Mouse (Mus musculus): ENCODE data around the gene Abhd15. TPM values are rescaled to one million over a fixed set of nuclear protein-coding genes. Genes with fewer than 3 reads are reported as not detected.
A peak's percentile ranks its signal among the peaks of the same experiment; 100 is the strongest.

The Abhd15 gene
- polyA plus RNA-seq, 1 experiment from 2014 or later, result 2.4 TPM

- 87% methylated on average over 3 of the region's 3 CpGs for WGBS
- Histone ChIP-seq H3K4me3 (ENCODE audit: low read depth, low read length) (no peak overlapping the region), H3K36me3 (ENCODE audit: control insufficient read depth, insufficient read depth, low read length) (no peaks in the 10 kb centered on the region), H3K9me3 (replicated peaks; ENCODE audit: control insufficient read depth, low read length, poor library complexity, severe bottlenecking) (no peaks in the 10 kb centered on the region), H3K4me1 (ENCODE audit: control insufficient read depth, insufficient read depth, low read length) (peaks cover 35% of the 10 kb centered on the region), H3K9ac (ENCODE audit: low read depth, low read length) (no peak overlapping the region), H3K4me2 (ENCODE audit: low read length) (no peak overlapping the region), H3K27ac (ENCODE audit: low read length) (no peak overlapping the region), H3K27me3 (ENCODE audit: control insufficient read depth, insufficient read depth, low read depth, low read length) (no peaks in the 10 kb centered on the region)
- ATAC-seq, result no peak
Measured at GRCm38 (mm10) chr11:77483043-77483442, 31.9 kb upstream of the Abhd15 start.

- WGBS, result 78% methylated on average over 11 of the region's 11 CpGs
- Histone ChIP-seq H3K9me3 (replicated peaks; ENCODE audit: control insufficient read depth, low read length, poor library complexity, severe bottlenecking) (no peaks in the 10 kb centered on the region), H3K4me3 (ENCODE audit: low read depth, low read length) (no peak overlapping the region), H3K27me3 (ENCODE audit: control insufficient read depth, insufficient read depth, low read depth, low read length) (no peaks in the 10 kb centered on the region), H3K36me3 (ENCODE audit: control insufficient read depth, insufficient read depth, low read length) (no peaks in the 10 kb centered on the region), H3K9ac (ENCODE audit: low read depth, low read length) (no peak overlapping the region), H3K4me2 (ENCODE audit: low read length) (no peak overlapping the region), H3K27ac (ENCODE audit: low read length) (no peak overlapping the region), H3K4me1 (ENCODE audit: control insufficient read depth, insufficient read depth, low read length) (peaks cover 41% of the 10 kb centered on the region)
- ATAC-seq, result no peak
Measured at GRCm38 (mm10) chr11:77483510-77484255, 31.2 kb upstream of the Abhd15 start.

DNA sequence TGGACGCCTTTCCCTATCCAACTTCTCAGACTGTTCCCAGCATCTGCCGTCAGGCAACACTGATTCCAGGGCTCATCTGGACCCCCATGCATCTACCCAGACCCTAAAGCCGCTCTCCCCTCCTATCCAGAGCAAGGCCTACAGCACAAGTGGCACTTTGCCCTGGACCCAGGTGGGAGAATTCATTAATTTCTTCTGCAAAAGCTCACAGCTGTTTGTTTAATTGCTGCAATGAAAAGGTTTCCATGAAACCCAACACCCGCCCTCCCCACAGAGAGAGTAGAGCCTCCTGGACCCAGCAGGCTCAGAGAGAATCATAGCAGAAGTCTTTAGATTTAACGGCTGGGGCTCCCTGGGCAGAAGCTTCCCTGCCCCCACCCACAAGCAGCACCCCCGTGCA is 29.7 kb upstream of the Abhd15 start:
- Histone ChIP-seq H3K4me3 (ENCODE audit: low read depth, low read length) (no peak overlapping the region), H3K9ac (ENCODE audit: low read depth, low read length) (no peak overlapping the region), H3K9me3 (replicated peaks; ENCODE audit: control insufficient read depth, low read length, poor library complexity, severe bottlenecking) (no peaks in the 10 kb centered on the region), H3K4me2 (ENCODE audit: low read length) (no peak overlapping the region), H3K27me3 (ENCODE audit: control insufficient read depth, insufficient read depth, low read depth, low read length) (no peaks in the 10 kb centered on the region), H3K36me3 (ENCODE audit: control insufficient read depth, insufficient read depth, low read length) (no peaks in the 10 kb centered on the region), H3K27ac (ENCODE audit: low read length) (no peak overlapping the region), H3K4me1 (ENCODE audit: control insufficient read depth, insufficient read depth, low read length) (peaks cover 44% of the 10 kb centered on the region)
- 41% methylated on average over 6 of the region's 6 CpGs for WGBS
- ATAC-seq, result no peak

GRCm38 (mm10) chr11:77486798-77487197 is 28.1 kb upstream of the Abhd15 start:
- Histone ChIP-seq H3K36me3 (ENCODE audit: control insufficient read depth, insufficient read depth, low read length) (no peaks in the 10 kb centered on the region), H3K4me2 (ENCODE audit: low read length) (peak overlapping the region; percentile 94), H3K4me3 (ENCODE audit: low read depth, low read length) (peak overlapping the region; percentile 11), H3K4me1 (ENCODE audit: control insufficient read depth, insufficient read depth, low read length) (peaks cover 57% of the 10 kb centered on the region), H3K9me3 (replicated peaks; ENCODE audit: control insufficient read depth, low read length, poor library complexity, severe bottlenecking) (no peaks in the 10 kb centered on the region), H3K9ac (ENCODE audit: low read depth, low read length) (peak overlapping the region; percentile 33), H3K27ac (ENCODE audit: low read length) (peak overlapping the region; percentile 12; the same call in 1 of the 2 replicates), H3K27me3 (ENCODE audit: control insufficient read depth, insufficient read depth, low read depth, low read length) (no peaks in the 10 kb centered on the region)
- 43% methylated on average over 5 of the region's 5 CpGs for WGBS
- ATAC-seq, result no peak

DNA sequence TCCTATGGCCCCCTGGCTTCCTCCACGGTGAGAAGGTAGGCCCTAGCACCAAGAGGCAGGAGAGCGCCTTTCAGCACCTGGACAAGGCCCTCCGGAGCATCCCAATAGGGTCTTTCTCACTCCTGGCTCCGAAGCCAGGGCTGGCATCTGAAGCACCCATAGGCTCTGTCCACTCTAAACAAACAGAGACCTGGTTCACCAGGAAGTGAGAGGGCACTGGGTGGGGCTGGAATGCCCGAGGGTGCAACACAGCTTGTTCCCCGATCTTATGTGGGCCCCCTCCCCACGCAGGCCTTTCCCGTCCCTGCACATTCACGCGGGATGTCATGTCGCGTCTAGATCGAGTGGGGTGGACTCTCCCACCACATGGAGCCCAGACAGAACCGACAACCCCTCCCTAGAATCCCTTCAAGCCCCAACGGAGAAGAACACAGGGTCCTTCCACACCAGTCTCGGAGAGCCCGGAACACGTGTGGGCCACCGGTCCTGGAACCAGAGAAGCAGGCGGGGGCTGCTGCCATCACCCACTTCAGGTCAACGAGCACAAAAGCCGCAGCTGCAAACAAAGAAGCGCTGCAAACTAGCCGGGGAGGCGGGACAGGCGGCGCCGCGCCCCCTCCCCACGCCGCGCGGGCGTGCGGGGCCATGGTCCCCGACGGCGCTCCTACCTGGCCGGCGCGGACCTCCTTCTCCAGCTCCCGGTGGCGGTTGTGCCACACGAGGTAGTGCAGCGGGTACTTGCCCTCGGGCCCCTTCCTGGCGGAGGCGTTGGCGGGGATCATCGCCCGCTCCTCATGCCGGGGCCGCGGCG is 25.9 kb upstream of the Abhd15 start:
- H3K27me3 ChIP-seq (ENCODE audit: control insufficient read depth, insufficient read depth, low read depth, low read length), result no peaks in the 10 kb centered on the region
- 2% methylated on average over 39 of the region's 55 CpGs for WGBS
- ATAC-seq, result no peak

DNA sequence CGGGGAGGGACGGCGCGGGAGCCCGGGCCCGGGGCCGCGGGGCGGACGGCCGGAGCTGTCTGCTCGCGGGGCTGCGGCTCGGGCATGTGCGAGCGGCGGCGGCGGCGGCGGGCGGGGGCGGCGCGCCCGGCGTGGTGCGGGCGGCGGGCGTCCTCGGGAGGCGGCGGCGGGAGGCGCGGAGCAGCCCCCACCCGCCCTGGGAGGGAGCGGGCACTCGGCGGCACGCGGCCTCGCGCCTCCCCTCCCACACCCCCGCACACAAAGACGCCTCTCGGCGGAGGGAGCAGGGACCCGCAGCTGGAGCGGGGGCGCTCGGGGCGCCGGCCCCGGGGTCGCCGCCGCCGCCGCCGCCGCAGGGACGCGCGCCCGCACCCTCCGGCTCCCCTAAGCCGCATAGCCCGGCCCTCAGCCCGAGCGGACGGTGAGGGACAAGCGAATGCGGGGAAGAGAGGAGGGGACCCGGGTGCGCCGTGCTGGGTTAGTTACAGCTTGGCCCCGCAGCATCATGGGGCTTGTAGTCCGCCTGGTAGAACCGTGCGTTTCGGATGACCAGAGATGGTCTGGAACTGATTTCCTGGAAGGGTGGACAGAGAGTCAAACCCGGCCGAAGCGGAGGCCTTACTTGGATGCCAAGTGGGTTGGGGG is 25.2 kb upstream of the Abhd15 start, which contains the start of gene Ankrd13b:
Ankrd13b (minus strand) TSS at position 88 of the 645 bp plus-strand sequence.
- H3K4me2 ChIP-seq (ENCODE audit: low read length), result peak within 1 kb of the TSS; percentile 94
- no peaks in the 10 kb centered on the region for H3K9me3 ChIP-seq (replicated peaks; ENCODE audit: control insufficient read depth, low read length, poor library complexity, severe bottlenecking)
- peaks cover 69% of the 10 kb centered on the region for H3K4me1 ChIP-seq (ENCODE audit: control insufficient read depth, insufficient read depth, low read length)
- WGBS, result under 1% methylated on average over 47 of the region's 87 CpGs
- no peaks in the 10 kb centered on the region for H3K27me3 ChIP-seq (ENCODE audit: control insufficient read depth, insufficient read depth, low read depth, low read length)
- peak within 1 kb of the TSS; percentile 92 for H3K27ac ChIP-seq (ENCODE audit: low read length)
- ATAC-seq, result peak; percentile 64
- peak within 1 kb of the TSS; percentile 91 for H3K4me3 ChIP-seq (ENCODE audit: low read depth, low read length)
- peak within 1 kb of the TSS; percentile 91 for H3K9ac ChIP-seq (ENCODE audit: low read depth, low read length)
- H3K36me3 ChIP-seq (ENCODE audit: control insufficient read depth, insufficient read depth, low read length), result no peaks in the 10 kb centered on the region

More for the DNA sequence above, 25.9 kb upstream of the Abhd15 start:
- Histone ChIP-seq H3K4me1 (ENCODE audit: control insufficient read depth, insufficient read depth, low read length) (peaks cover 64% of the 10 kb centered on the region), H3K4me2 (ENCODE audit: low read length) (peak overlapping the region; percentile 94), H3K4me3 (ENCODE audit: low read depth, low read length) (peak overlapping the region; percentile 91), H3K9ac (ENCODE audit: low read depth, low read length) (peak overlapping the region; percentile 91), H3K36me3 (ENCODE audit: control insufficient read depth, insufficient read depth, low read length) (no peaks in the 10 kb centered on the region), H3K9me3 (replicated peaks; ENCODE audit: control insufficient read depth, low read length, poor library complexity, severe bottlenecking) (no peaks in the 10 kb centered on the region), H3K27ac (ENCODE audit: low read length) (peak overlapping the region; percentile 92)

- H3K27me3 ChIP-seq (ENCODE audit: control insufficient read depth, insufficient read depth, low read depth, low read length), result no peaks in the 10 kb centered on the region
- H3K4me3 ChIP-seq (ENCODE audit: low read depth, low read length), result peak overlapping the region; percentile 91
- peak overlapping the region; percentile 92 for H3K27ac ChIP-seq (ENCODE audit: low read length)
- no peaks in the 10 kb centered on the region for H3K36me3 ChIP-seq (ENCODE audit: control insufficient read depth, insufficient read depth, low read length)
- ATAC-seq, result no peak
- H3K4me1 ChIP-seq (ENCODE audit: control insufficient read depth, insufficient read depth, low read length), result peaks cover 71% of the 10 kb centered on the region
- H3K9ac ChIP-seq (ENCODE audit: low read depth, low read length), result peak overlapping the region; percentile 91
- H3K9me3 ChIP-seq (replicated peaks; ENCODE audit: control insufficient read depth, low read length, poor library complexity, severe bottlenecking), result no peaks in the 10 kb centered on the region
- peak overlapping the region; percentile 94 for H3K4me2 ChIP-seq (ENCODE audit: low read length)
- WGBS, result 69% methylated on average over 6 of the region's 6 CpGs
Measured at GRCm38 (mm10) chr11:77490451-77490850, 24.5 kb upstream of the Abhd15 start.

DNA sequence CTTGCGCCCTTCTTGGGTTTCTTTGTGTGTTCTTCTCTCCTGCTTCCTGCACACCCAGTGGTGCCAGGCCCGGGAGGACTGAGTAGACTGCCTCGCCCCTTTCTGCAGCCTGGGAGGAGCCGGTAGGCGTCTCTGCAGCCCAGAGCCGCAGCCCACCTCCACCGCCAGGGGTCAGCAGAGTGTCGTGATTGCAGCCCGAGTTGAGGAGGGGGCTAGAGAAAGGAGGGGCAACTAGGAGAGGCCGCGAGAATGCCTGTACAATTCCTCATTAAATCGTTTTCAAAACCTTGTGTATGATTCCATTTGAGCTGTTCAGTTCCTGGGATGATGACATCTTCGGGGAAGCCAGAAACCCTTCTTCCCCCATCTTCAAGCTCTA is 23.8 kb upstream of the Abhd15 start:
- Histone ChIP-seq H3K9ac (ENCODE audit: low read depth, low read length) (peak overlapping the region; percentile 96), H3K4me3 (ENCODE audit: low read depth, low read length) (peak overlapping the region; percentile 68), H3K4me1 (ENCODE audit: control insufficient read depth, insufficient read depth, low read length) (peaks cover 65% of the 10 kb centered on the region), H3K27ac (ENCODE audit: low read length) (peak overlapping the region; percentile 92), H3K27me3 (ENCODE audit: control insufficient read depth, insufficient read depth, low read depth, low read length) (no peaks in the 10 kb centered on the region), H3K9me3 (replicated peaks; ENCODE audit: control insufficient read depth, low read length, poor library complexity, severe bottlenecking) (no peaks in the 10 kb centered on the region), H3K36me3 (ENCODE audit: control insufficient read depth, insufficient read depth, low read length) (no peaks in the 10 kb centered on the region), H3K4me2 (ENCODE audit: low read length) (peak overlapping the region; percentile 94)
- WGBS, result 0% methylated on average over 13 of the region's 13 CpGs
- ATAC-seq, result peak; percentile 69

Data from midbrain, embryonic 16.5 days (tissue).